Mouse (Mus musculus): ENCODE results near the gene Psip1. TPM values are rescaled to one million over a fixed set of nuclear protein-coding genes. Genes with fewer than 3 reads are reported as not detected.
"Not testable (repeated sequence)": the region's sequence is repeated elsewhere in the genome, so short reads cannot be mapped to it uniquely, and the experiment has no call there.

The Psip1 gene
- 100 to 1,000 TPM; 218 to 224 TPM for total RNA-seq (2021)

GRCm38 (mm10) chr4:83486117-83486901, at the start of gene Psip1:
Psip1 (minus strand) TSS chr4:83486459.
- intact Hi-C loops (cut with DNase I): loop anchor here (5.0 kb wide), 1 partner anchor 81 kb away; no protein-coding TSS in a partner anchor
- peak; percentile 82 to 91 for DNase-seq (ENCODE audit: extremely low spot score in 1 of 2, low spot score in 2 of 2)

GRCm38 (mm10) chr4:83534024-83534423, 47.8 kb upstream of the Psip1 start:
- no peak for DNase-seq (ENCODE audit: extremely low spot score in 1 of 2, low spot score in 2 of 2)
- intact Hi-C loops (cut with DNase I): no loop called here

- DNase-seq (ENCODE audit: extremely low spot score in 1 of 2, low spot score in 2 of 2): no peak
- intact Hi-C loops (cut with DNase I): no loop called here
Observed at GRCm38 (mm10) chr4:83533168-83533911, 47.1 kb upstream of the Psip1 start.

GRCm38 (mm10) chr4:83530060-83530459, 43.8 kb upstream of the Psip1 start:
- intact Hi-C loops (cut with DNase I); DNase-seq (ENCODE audit: extremely low spot score in 1 of 2, low spot score in 2 of 2): not testable (repeated sequence)

- DNase-seq (ENCODE audit: extremely low spot score in 1 of 2, low spot score in 2 of 2): peak in 1 of 2 experiments; percentile 34
- intact Hi-C loops (cut with DNase I): no loop called here
Observed at GRCm38 (mm10) chr4:83527921-83528320, 41.7 kb upstream of the Psip1 start.

- DNase-seq (ENCODE audit: extremely low spot score in 1 of 2, low spot score in 2 of 2): no peak
- intact Hi-C loops (cut with DNase I): no loop called here
Observed at GRCm38 (mm10) chr4:83526988-83527334, 40.7 kb upstream of the Psip1 start.

- intact Hi-C loops (cut with DNase I): no loop called here
Observed at GRCm38 (mm10) chr4:83526270-83526987, 40.2 kb upstream of the Psip1 start.

GRCm38 (mm10) chr4:83525690-83526055, 39.4 kb upstream of the Psip1 start:
- DNase-seq (ENCODE audit: extremely low spot score in 1 of 2, low spot score in 2 of 2): no peak
- intact Hi-C loops (cut with DNase I): no loop called here

More at GRCm38 (mm10) chr4:83526270-83526987, 40.2 kb upstream of the Psip1 start:
- no peak for DNase-seq (ENCODE audit: extremely low spot score in 1 of 2, low spot score in 2 of 2)

- peak; percentile 91 to 97 for DNase-seq (ENCODE audit: extremely low spot score in 1 of 2, low spot score in 2 of 2)
- intact Hi-C loops (cut with DNase I): no loop called here
Observed at GRCm38 (mm10) chr4:83524843-83525689, 38.8 kb upstream of the Psip1 start, which contains the start of gene Ccdc171. Ccdc171 (plus strand) TSS chr4:83525545.

- intact Hi-C loops (cut with DNase I): no loop called here
Observed at GRCm38 (mm10) chr4:83524456-83524842, 38.2 kb upstream of the Psip1 start.

GRCm38 (mm10) chr4:83522066-83522465, 35.8 kb upstream of the Psip1 start:
- intact Hi-C loops (cut with DNase I): no loop called here
- no peak for DNase-seq (ENCODE audit: extremely low spot score in 1 of 2, low spot score in 2 of 2)

More at GRCm38 (mm10) chr4:83524456-83524842, 38.2 kb upstream of the Psip1 start:
- no peak for DNase-seq (ENCODE audit: extremely low spot score in 1 of 2, low spot score in 2 of 2)

GRCm38 (mm10) chr4:83520308-83520707, 34.0 kb upstream of the Psip1 start:
- DNase-seq (ENCODE audit: extremely low spot score in 1 of 2, low spot score in 2 of 2): no peak
- intact Hi-C loops (cut with DNase I): no loop called here

- intact Hi-C loops (cut with DNase I): no loop called here
- no peak for DNase-seq (ENCODE audit: extremely low spot score in 1 of 2, low spot score in 2 of 2)
Observed at GRCm38 (mm10) chr4:83519807-83520206, 33.5 kb upstream of the Psip1 start.

- intact Hi-C loops (cut with DNase I): no loop called here
- DNase-seq (ENCODE audit: extremely low spot score in 1 of 2, low spot score in 2 of 2): no peak
Observed at GRCm38 (mm10) chr4:83519148-83519547, 32.9 kb upstream of the Psip1 start.

- intact Hi-C loops (cut with DNase I): not testable (repeated sequence)
Observed at GRCm38 (mm10) chr4:83516144-83516543, 29.9 kb upstream of the Psip1 start.

GRCm38 (mm10) chr4:83514976-83515669, 28.9 kb upstream of the Psip1 start:
- peak in 1 of 2 experiments; percentile 35 for DNase-seq (ENCODE audit: extremely low spot score in 1 of 2, low spot score in 2 of 2)

More at GRCm38 (mm10) chr4:83516144-83516543, 29.9 kb upstream of the Psip1 start:
- DNase-seq (ENCODE audit: extremely low spot score in 1 of 2, low spot score in 2 of 2): not testable (repeated sequence)

GRCm38 (mm10) chr4:83514183-83514582, 27.9 kb upstream of the Psip1 start:
- DNase-seq (ENCODE audit: extremely low spot score in 1 of 2, low spot score in 2 of 2): no peak
- intact Hi-C loops (cut with DNase I): no loop called here

More at GRCm38 (mm10) chr4:83514976-83515669, 28.9 kb upstream of the Psip1 start:
- intact Hi-C loops (cut with DNase I): no loop called here

- intact Hi-C loops (cut with DNase I): no loop called here
- no peak for DNase-seq (ENCODE audit: extremely low spot score in 1 of 2, low spot score in 2 of 2)
Observed at GRCm38 (mm10) chr4:83512644-83513043, 26.4 kb upstream of the Psip1 start.

Measured in left cerebral cortex, postnatal 10 days (tissue).